Mouse (Mus musculus) forebrain, embryonic 10.5 days (tissue): ENCODE results near the gene Esr1. TPM values are rescaled to one million over a fixed set of nuclear protein-coding genes. Genes with fewer than 3 reads are reported as not detected.

Experiments used
- DNase-seq: peaks from one replicate; pipeline ENCODE4 v3.0.0-alpha.2; 2017; ENCODE audit warnings: low spot score; ENCODE audit errors: extremely low spot score
- H3K27ac ChIP-seq: fragments of 300-500 bp; sonication (generic); 2 replicates; pipeline ENCODE4 v1.5.1; 2016; ENCODE audit warnings: mild to moderate bottlenecking
- H3K27me3 ChIP-seq: fragments of 300-500 bp; sonication (generic); 2 replicates; pipeline ENCODE4 v1.6.1; 2016; ENCODE audit warnings: mild to moderate bottlenecking; ENCODE audit not compliant: poor library complexity, severe bottlenecking
- H3K36me3 ChIP-seq: fragments of 300-500 bp; sonication (generic); replicated peaks from 2 replicates; pipeline ENCODE4 v1.6.1; 2016; ENCODE audit warnings: mild to moderate bottlenecking, moderate library complexity
- H3K4me1 ChIP-seq: fragments of 300-500 bp; sonication (generic); 2 replicates; pipeline ENCODE4 v1.6.1; 2016
- H3K4me3 ChIP-seq: fragments of 300-500 bp; sonication (generic); 2 replicates; pipeline ENCODE4 v1.5.1; 2016; ENCODE audit warnings: mild to moderate bottlenecking, moderate library complexity
- H3K9me3 ChIP-seq: fragments of 300-500 bp; sonication (generic); 2 replicates; pipeline ENCODE4 v1.6.1; 2016; ENCODE audit warnings: mild to moderate bottlenecking, moderate library complexity
- WGBS: fragments of 180-500 bp; shearing (Covaris S2); methylation state at CpG from one replicate; pipeline ENCODE4 v1.1.7; 2016; 5-methylcytosine and 5-hydroxymethylcytosine counted together
- polyA plus RNA-seq: library from polyadenylated mRNA; unstranded; fragments of >200 nt; fragmentation: Nextera tagmentation; extraction: Ambion mirVana; gene quantifications from 2 replicates; pipeline ENCODE4 v1.2.1, GENCODE M21; 2016

Esr1 gene
- polyA plus RNA-seq, 1 experiment from 2014 or later: not detected

GRCm38 (mm10) chr10:4996592-4996991, 385.2 kb downstream of the Esr1 start:
- Histone ChIP-seq H3K9me3 (0 out of 2 replicates have a peak, but pooled peaks cover 2% of the 10 kb centered on the region), H3K36me3 (no peaks in the 10 kb centered on the region), H3K27me3 (no peaks in the 10 kb centered on the region), H3K4me3 (no peak overlapping the region), H3K27ac (no peak overlapping the region), H3K4me1 (no peaks in the 10 kb centered on the region)
- no peak for DNase-seq
- WGBS: 91% methylated on average over 3 of the region's 3 CpGs

GRCm38 (mm10) chr10:5008795-5009366, 397.5 kb downstream of the Esr1 start:
- no peaks in the 10 kb centered on the region for H3K36me3 ChIP-seq
- 87% methylated on average over 8 of the region's 8 CpGs for WGBS
- H3K9me3 ChIP-seq: no peaks in the 10 kb centered on the region
- DNase-seq: no peak
- no peaks in the 10 kb centered on the region for H3K27me3 ChIP-seq
- no peaks in the 10 kb centered on the region for H3K4me1 ChIP-seq
- H3K27ac ChIP-seq: no peak overlapping the region
- no peak overlapping the region for H3K4me3 ChIP-seq

- H3K36me3 ChIP-seq: no peaks in the 10 kb centered on the region
- DNase-seq: no peak
- H3K27me3 ChIP-seq: no peaks in the 10 kb centered on the region
- H3K9me3 ChIP-seq: no peaks in the 10 kb centered on the region
- H3K4me3 ChIP-seq: no peak overlapping the region
- H3K4me1 ChIP-seq: no peaks in the 10 kb centered on the region
- no peak overlapping the region for H3K27ac ChIP-seq
Measured at GRCm38 (mm10) chr10:5012004-5012403, 400.6 kb downstream of the Esr1 start.

- no peak overlapping the region for H3K4me3 ChIP-seq
- no peaks in the 10 kb centered on the region for H3K27me3 ChIP-seq
- H3K27ac ChIP-seq: no peak overlapping the region
- no peak for DNase-seq
- H3K4me1 ChIP-seq: no peaks in the 10 kb centered on the region
- no peaks in the 10 kb centered on the region for H3K9me3 ChIP-seq
- 92% methylated on average over 1 of the region's 1 CpGs for WGBS
- no peaks in the 10 kb centered on the region for H3K36me3 ChIP-seq
Measured at GRCm38 (mm10) chr10:5014976-5015375, 403.6 kb downstream of the Esr1 start.

- H3K27me3 ChIP-seq: no peaks in the 10 kb centered on the region
- H3K36me3 ChIP-seq: no peaks in the 10 kb centered on the region
- no peaks in the 10 kb centered on the region for H3K9me3 ChIP-seq
- no peaks in the 10 kb centered on the region for H3K4me1 ChIP-seq
- H3K27ac ChIP-seq: no peak overlapping the region
- WGBS: 74% methylated on average over 1 of the region's 1 CpGs
- no peak overlapping the region for H3K4me3 ChIP-seq
- DNase-seq: no peak
Measured at GRCm38 (mm10) chr10:5017148-5017547, 405.8 kb downstream of the Esr1 start.

- DNase-seq: no peak
- Histone ChIP-seq H3K4me1 (no peaks in the 10 kb centered on the region), H3K36me3 (no peaks in the 10 kb centered on the region), H3K4me3 (no peak overlapping the region), H3K27ac (no peak overlapping the region), H3K27me3 (peaks cover 14% of the 10 kb centered on the region; the same call in 1 of the 2 replicates), H3K9me3 (no peaks in the 10 kb centered on the region)
- whole genome bisulfite sequencing: 96% methylated on average over 4 of the region's 4 CpGs
Measured at GRCm38 (mm10) chr10:5025906-5026305, 414.5 kb downstream of the Esr1 start.

GRCm38 (mm10) chr10:5027208-5027607, 415.8 kb downstream of the Esr1 start:
- DNase-seq: no peak
- Histone ChIP-seq H3K4me1 (peaks cover 4% of the 10 kb centered on the region), H3K27ac (no peak overlapping the region), H3K9me3 (no peaks in the 10 kb centered on the region), H3K27me3 (peaks cover 18% of the 10 kb centered on the region; the same call in 1 of the 2 replicates), H3K36me3 (no peaks in the 10 kb centered on the region), H3K4me3 (no peak overlapping the region)
- 64% methylated on average over 1 of the region's 1 CpGs for WGBS

GRCm38 (mm10) chr10:5028301-5028700, 416.9 kb downstream of the Esr1 start:
- Histone ChIP-seq H3K4me1 (peaks cover 12% of the 10 kb centered on the region), H3K27ac (no peak overlapping the region), H3K4me3 (no peak overlapping the region), H3K27me3 (peaks cover 18% of the 10 kb centered on the region; the same call in 1 of the 2 replicates), H3K9me3 (no peaks in the 10 kb centered on the region), H3K36me3 (no peaks in the 10 kb centered on the region)
- 87% methylated on average over 9 of the region's 9 CpGs for WGBS
- DNase-seq: no peak

- no peak for DNase-seq
- peaks cover 21% of the 10 kb centered on the region for H3K27me3 ChIP-seq
- H3K4me3 ChIP-seq: no peak overlapping the region
- H3K4me1 ChIP-seq: peaks cover 12% of the 10 kb centered on the region
- no peaks in the 10 kb centered on the region for H3K36me3 ChIP-seq
- 92% methylated on average over 2 of the region's 2 CpGs for WGBS
- H3K27ac ChIP-seq: no peak overlapping the region
- no peaks in the 10 kb centered on the region for H3K9me3 ChIP-seq
Measured at GRCm38 (mm10) chr10:5029161-5029560, 417.8 kb downstream of the Esr1 start.

GRCm38 (mm10) chr10:5029883-5030282, 418.5 kb downstream of the Esr1 start:
- H3K27ac ChIP-seq: no peak overlapping the region
- peaks cover 25% of the 10 kb centered on the region for H3K27me3 ChIP-seq
- peaks cover 12% of the 10 kb centered on the region for H3K4me1 ChIP-seq
- no peaks in the 10 kb centered on the region for H3K36me3 ChIP-seq
- no peaks in the 10 kb centered on the region for H3K9me3 ChIP-seq
- H3K4me3 ChIP-seq: no peak overlapping the region
- 91% methylated on average over 1 of the region's 1 CpGs for WGBS
- no peak for DNase-seq

GRCm38 (mm10) chr10:5032192-5033048, 421.0 kb downstream of the Esr1 start:
- Histone ChIP-seq H3K27ac (no peak overlapping the region), H3K27me3 (peaks cover 43% of the 10 kb centered on the region), H3K9me3 (no peaks in the 10 kb centered on the region), H3K4me1 (peaks cover 12% of the 10 kb centered on the region), H3K36me3 (no peaks in the 10 kb centered on the region), H3K4me3 (no peak overlapping the region)
- no peak for DNase-seq
- 55% methylated on average over 15 of the region's 15 CpGs for WGBS

GRCm38 (mm10) chr10:5041254-5041653, 429.9 kb downstream of the Esr1 start:
- H3K4me3 ChIP-seq: no peak overlapping the region
- H3K36me3 ChIP-seq: no peaks in the 10 kb centered on the region
- DNase-seq: no peak
- no peaks in the 10 kb centered on the region for H3K4me1 ChIP-seq
- peaks cover 2% of the 10 kb centered on the region; the same call in 1 of the 2 replicates for H3K9me3 ChIP-seq
- H3K27me3 ChIP-seq: peaks cover 4% of the 10 kb centered on the region; the same call in 1 of the 2 replicates
- 88% methylated on average over 8 of the region's 8 CpGs for WGBS
- H3K27ac ChIP-seq: no peak overlapping the region

- Histone ChIP-seq H3K4me3 (no peak overlapping the region), H3K27me3 (no peaks in the 10 kb centered on the region), H3K36me3 (no peaks in the 10 kb centered on the region), H3K27ac (no peak overlapping the region), H3K4me1 (no peaks in the 10 kb centered on the region), H3K9me3 (peaks cover 2% of the 10 kb centered on the region; the same call in 1 of the 2 replicates)
- 90% methylated on average over 8 of the region's 8 CpGs for WGBS
- DNase-seq: no peak
Measured at GRCm38 (mm10) chr10:5044481-5044880, 433.1 kb downstream of the Esr1 start.
